Mouse (Mus musculus): Measurements from ENCODE around the gene Upb1. TPM values are rescaled to one million over a fixed set of nuclear protein-coding genes. Genes with fewer than 3 reads are reported as not detected.

Upb1 gene
- polyA plus RNA-seq, 1 experiment from 2014 or later: 84.2 TPM

GRCm38 (mm10) chr10:75440756-75441155, 39.8 kb downstream of the Upb1 start:
- no peak for DNase-seq

DNA sequence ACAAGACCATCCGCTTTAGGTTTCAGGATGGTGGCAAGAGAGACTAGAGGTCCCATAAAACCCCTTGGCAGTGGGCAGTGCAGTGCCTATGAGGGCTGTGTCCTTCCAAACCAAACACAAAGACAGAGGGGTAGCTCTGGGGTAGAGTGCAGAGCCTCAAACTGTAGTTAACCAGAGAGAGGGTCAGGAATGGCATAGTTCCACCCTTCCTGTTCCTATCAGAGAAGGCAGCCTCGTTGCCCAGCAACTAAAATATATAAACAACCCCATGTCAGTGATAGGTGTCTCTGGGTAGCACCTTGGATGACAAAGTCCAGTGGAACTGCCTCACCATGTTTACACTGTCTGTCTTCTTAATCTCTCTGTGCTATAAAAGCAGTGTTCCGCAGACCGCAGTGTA, 40.9 kb downstream of the Upb1 start:
- no peak overlapping the region for H3K9ac ChIP-seq (replicated peaks)
- H3K27me3 ChIP-seq (ENCODE audit: insufficient read depth, low read length): no peaks in the 10 kb centered on the region
- no peak overlapping the region for H3K4me2 ChIP-seq (ENCODE audit: low read depth, low read length)
- no peak overlapping the region for H3K4me3 ChIP-seq (ENCODE audit: low read depth, low read length)
- 63% methylated on average over 4 of the region's 4 CpGs for WGBS (ENCODE audit: insufficient replicate concordance)
- TF ChIP-seq CTCF (IDR thresholded peaks at IDR 0.05; ENCODE audit: low read depth) (no peak), EP300 (IDR thresholded peaks at IDR 0.05; ENCODE audit: low read depth) (no peak)
- ATAC-seq: no peak
- DNase-seq: no peak
- H3K4me1 ChIP-seq (ENCODE audit: insufficient read depth): no peaks in the 10 kb centered on the region
- H3K27ac ChIP-seq (ENCODE audit: low read depth): no peak overlapping the region
- no peaks in the 10 kb centered on the region for H3K9me3 ChIP-seq (ENCODE audit: low read length)
- H3K36me3 ChIP-seq (replicated peaks; ENCODE audit: insufficient read depth, low read length): no peaks in the 10 kb centered on the region

More at GRCm38 (mm10) chr10:75440756-75441155, 39.8 kb downstream of the Upb1 start:
- H3K27ac ChIP-seq (ENCODE audit: low read depth): no peak overlapping the region
- H3K27me3 ChIP-seq (ENCODE audit: insufficient read depth, low read length): no peaks in the 10 kb centered on the region
- no peaks in the 10 kb centered on the region for H3K4me1 ChIP-seq (ENCODE audit: insufficient read depth)
- H3K9me3 ChIP-seq (ENCODE audit: low read length): no peaks in the 10 kb centered on the region
- WGBS (ENCODE audit: insufficient replicate concordance): 80% methylated on average over 3 of the region's 3 CpGs
- H3K9ac ChIP-seq (replicated peaks): no peak overlapping the region
- no peaks in the 10 kb centered on the region for H3K36me3 ChIP-seq (replicated peaks; ENCODE audit: insufficient read depth, low read length)
- TF ChIP-seq EP300 (IDR thresholded peaks at IDR 0.05; ENCODE audit: low read depth): no peak
- TF ChIP-seq CTCF (IDR thresholded peaks at IDR 0.05; ENCODE audit: low read depth): no peak
- ATAC-seq: no peak
- H3K4me3 ChIP-seq (ENCODE audit: low read depth, low read length): no peak overlapping the region
- no peak overlapping the region for H3K4me2 ChIP-seq (ENCODE audit: low read depth, low read length)

DNA sequence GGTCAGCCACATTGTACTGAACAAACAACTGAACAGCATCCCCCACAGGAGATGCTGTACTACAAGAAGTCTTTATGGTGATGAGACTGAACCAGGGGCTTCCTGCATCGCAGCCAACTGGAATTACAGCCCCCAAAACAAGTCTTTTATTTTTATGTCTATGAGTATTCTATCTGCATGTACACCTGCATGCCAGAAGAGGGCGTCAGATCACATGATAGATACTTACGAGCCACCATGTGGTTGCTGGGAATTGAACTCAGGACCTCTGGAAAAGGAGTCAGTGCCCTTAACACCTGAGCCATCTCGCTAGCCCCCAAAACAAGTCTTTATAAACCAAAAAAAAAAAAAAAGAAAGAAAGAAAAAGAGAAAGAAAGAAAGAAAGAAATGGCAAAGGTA, 42.1 kb downstream of the Upb1 start:
- WGBS (ENCODE audit: insufficient replicate concordance): 72% methylated on average over 4 of the region's 4 CpGs
- Histone ChIP-seq H3K9ac (replicated peaks) (no peak overlapping the region), H3K4me2 (ENCODE audit: low read depth, low read length) (no peak overlapping the region), H3K4me3 (ENCODE audit: low read depth, low read length) (no peak overlapping the region), H3K4me1 (ENCODE audit: insufficient read depth) (no peaks in the 10 kb centered on the region), H3K27me3 (ENCODE audit: insufficient read depth, low read length) (no peaks in the 10 kb centered on the region), H3K9me3 (ENCODE audit: low read length) (no peaks in the 10 kb centered on the region), H3K36me3 (replicated peaks; ENCODE audit: insufficient read depth, low read length) (no peaks in the 10 kb centered on the region), H3K27ac (ENCODE audit: low read depth) (no peak overlapping the region)
- no peak for TF ChIP-seq EP300 (IDR thresholded peaks at IDR 0.05; ENCODE audit: low read depth)
- TF ChIP-seq CTCF (IDR thresholded peaks at IDR 0.05; ENCODE audit: low read depth): peak; percentile 40
- ATAC-seq (no peak), DNase-seq (no peak)

DNA sequence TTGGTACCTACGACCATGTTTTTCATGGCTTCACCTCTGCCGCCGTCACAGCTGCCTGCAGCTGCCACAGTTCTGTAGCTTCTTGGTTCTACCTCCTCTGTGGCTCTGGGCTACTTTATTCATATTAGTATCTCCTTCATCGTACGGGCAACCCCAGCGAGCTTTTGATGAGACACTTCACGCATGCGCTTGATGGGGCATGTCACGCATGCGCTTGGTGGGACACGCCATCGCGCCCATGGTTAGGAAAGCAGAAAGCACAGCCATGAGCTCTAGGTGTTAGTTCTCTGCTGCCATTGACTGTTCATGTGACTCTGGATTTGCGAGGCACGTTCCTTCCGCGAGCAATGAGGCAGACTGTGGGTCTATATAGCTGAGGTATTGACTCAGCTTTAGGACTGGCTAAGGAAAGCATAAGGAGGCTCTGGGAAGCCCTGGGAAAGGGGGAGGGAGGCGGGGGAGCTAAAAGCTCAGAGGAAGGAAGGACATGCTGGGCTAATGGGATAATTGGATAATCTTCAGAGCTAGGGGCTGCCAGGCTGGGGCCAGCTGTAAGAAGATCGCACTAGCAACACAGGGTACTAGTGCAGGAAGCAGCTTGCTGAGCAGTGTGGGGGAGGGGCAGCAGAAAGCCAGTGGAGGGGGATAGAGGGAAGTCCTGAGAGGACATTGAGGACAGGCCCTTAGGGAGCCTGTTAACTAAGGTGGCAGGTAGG, 43.4 kb downstream of the Upb1 start:
- TF ChIP-seq CTCF (IDR thresholded peaks at IDR 0.05; ENCODE audit: low read depth) (no peak), EP300 (IDR thresholded peaks at IDR 0.05; ENCODE audit: low read depth) (no peak)
- no peak for ATAC-seq
- Histone ChIP-seq H3K9me3 (ENCODE audit: low read length) (no peaks in the 10 kb centered on the region), H3K4me2 (ENCODE audit: low read depth, low read length) (no peak overlapping the region), H3K9ac (replicated peaks) (no peak overlapping the region), H3K27me3 (ENCODE audit: insufficient read depth, low read length) (no peaks in the 10 kb centered on the region), H3K27ac (ENCODE audit: low read depth) (no peak overlapping the region), H3K4me3 (ENCODE audit: low read depth, low read length) (no peak overlapping the region), H3K4me1 (ENCODE audit: insufficient read depth) (peaks cover 10% of the 10 kb centered on the region; the same call in 1 of the 2 replicates), H3K36me3 (replicated peaks; ENCODE audit: insufficient read depth, low read length) (no peaks in the 10 kb centered on the region)
- DNase-seq: peak; percentile 37
- WGBS (ENCODE audit: insufficient replicate concordance): 73% methylated on average over 19 of the region's 19 CpGs

GRCm38 (mm10) chr10:75445030-75445429, 44.1 kb downstream of the Upb1 start:
- Histone ChIP-seq H3K4me3 (ENCODE audit: low read depth, low read length) (no peak overlapping the region), H3K9ac (replicated peaks) (no peak overlapping the region), H3K27ac (ENCODE audit: low read depth) (no peak overlapping the region), H3K9me3 (ENCODE audit: low read length) (no peaks in the 10 kb centered on the region), H3K27me3 (ENCODE audit: insufficient read depth, low read length) (no peaks in the 10 kb centered on the region), H3K36me3 (replicated peaks; ENCODE audit: insufficient read depth, low read length) (no peaks in the 10 kb centered on the region), H3K4me1 (ENCODE audit: insufficient read depth) (peaks cover 10% of the 10 kb centered on the region; the same call in 1 of the 2 replicates), H3K4me2 (ENCODE audit: low read depth, low read length) (no peak overlapping the region)
- WGBS (ENCODE audit: insufficient replicate concordance): 53% methylated on average over 8 of the region's 8 CpGs
- no peak for ATAC-seq
- TF ChIP-seq EP300 (IDR thresholded peaks at IDR 0.05; ENCODE audit: low read depth) (no peak), CTCF (IDR thresholded peaks at IDR 0.05; ENCODE audit: low read depth) (no peak)
- no peak for DNase-seq

GRCm38 (mm10) chr10:75446501-75447083, 45.7 kb downstream of the Upb1 start:
- 48% methylated on average over 13 of the region's 13 CpGs for WGBS (ENCODE audit: insufficient replicate concordance)
- Histone ChIP-seq H3K4me1 (ENCODE audit: insufficient read depth) (peaks cover 11% of the 10 kb centered on the region), H3K9ac (replicated peaks) (no peak overlapping the region), H3K27ac (ENCODE audit: low read depth) (no peak overlapping the region), H3K36me3 (replicated peaks; ENCODE audit: insufficient read depth, low read length) (no peaks in the 10 kb centered on the region), H3K4me2 (ENCODE audit: low read depth, low read length) (no peak overlapping the region), H3K27me3 (ENCODE audit: insufficient read depth, low read length) (no peaks in the 10 kb centered on the region), H3K4me3 (ENCODE audit: low read depth, low read length) (no peak overlapping the region), H3K9me3 (ENCODE audit: low read length) (no peaks in the 10 kb centered on the region)
- TF ChIP-seq CTCF (IDR thresholded peaks at IDR 0.05; ENCODE audit: low read depth): no peak
- no peak for TF ChIP-seq EP300 (IDR thresholded peaks at IDR 0.05; ENCODE audit: low read depth)
- ATAC-seq: no peak
- DNase-seq: peak; percentile 38

Data from liver, postnatal 0 days (tissue).